Mouse (Mus musculus) gastrocnemius, adult 8-10 months (tissue): ENCODE measurements around the gene Vmp1. TPM values are rescaled to one million over a fixed set of nuclear protein-coding genes. Genes with fewer than 3 reads are reported as not detected.
A peak's percentile ranks its signal among the peaks of the same experiment; 100 is the strongest.

Experiments used
- DNase-seq, 2 experiments: peaks; one replicate each; pipeline ENCODE4 v3.0.0; 2022; ENCODE audit warnings: low spot score in 2 of 2
- total RNA-seq, 4 experiments: library from RNA; stranded (reverse); gene quantifications; 2 replicates each; pipeline ENCODE4 v1.2.4; 2022

Vmp1 gene
- 100 to 1,000 TPM in 1 of 4 experiments, 10 to 100 TPM in 3; 79.1 to 112 (median 82.8) TPM for total RNA-seq

DNA sequence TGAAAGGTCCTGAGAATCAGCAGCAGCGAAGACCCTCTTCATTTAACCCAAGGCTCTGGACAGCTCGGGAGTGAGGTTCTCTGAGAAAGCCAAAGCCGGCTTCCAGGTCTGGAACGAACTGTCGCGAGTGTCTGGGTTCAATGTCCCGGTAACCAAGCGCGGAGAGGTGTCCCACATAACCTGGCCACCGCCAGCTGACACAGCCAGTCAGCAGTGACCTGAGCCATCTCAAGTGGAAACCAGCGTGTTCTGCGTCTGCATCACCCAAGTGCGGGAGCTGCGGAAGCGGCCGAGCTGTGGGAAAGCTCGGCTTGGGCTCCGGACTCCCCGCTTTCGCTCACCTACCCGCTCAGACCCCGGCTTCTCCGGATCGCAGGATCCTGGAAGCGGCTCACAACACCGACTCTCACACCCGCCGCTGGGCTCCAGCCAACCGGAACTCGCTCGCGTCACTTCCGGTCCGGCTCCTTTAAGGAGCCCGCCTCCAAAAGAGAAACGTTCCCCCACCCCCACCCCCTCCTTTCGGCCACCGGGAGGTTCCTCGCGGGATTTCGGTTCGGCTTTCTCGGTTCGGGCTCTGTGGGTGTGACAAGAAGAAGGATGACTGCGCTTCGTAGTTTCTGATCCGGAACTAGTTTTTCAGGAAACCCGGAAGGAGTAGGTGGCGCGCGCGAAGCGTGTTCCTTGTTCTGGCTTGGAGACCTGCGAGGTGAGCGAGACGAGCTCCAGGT lies at the start of gene Vmp1, which contains the start of gene Ptrh2:
Gene Vmp1 (minus strand): TSS at position 442 of the 731 bp plus-strand sequence.
Gene Ptrh2 (plus strand): TSS at position 591 of the 731 bp plus-strand sequence.
- DNase-seq: peak; percentile 89 to 92

DNA sequence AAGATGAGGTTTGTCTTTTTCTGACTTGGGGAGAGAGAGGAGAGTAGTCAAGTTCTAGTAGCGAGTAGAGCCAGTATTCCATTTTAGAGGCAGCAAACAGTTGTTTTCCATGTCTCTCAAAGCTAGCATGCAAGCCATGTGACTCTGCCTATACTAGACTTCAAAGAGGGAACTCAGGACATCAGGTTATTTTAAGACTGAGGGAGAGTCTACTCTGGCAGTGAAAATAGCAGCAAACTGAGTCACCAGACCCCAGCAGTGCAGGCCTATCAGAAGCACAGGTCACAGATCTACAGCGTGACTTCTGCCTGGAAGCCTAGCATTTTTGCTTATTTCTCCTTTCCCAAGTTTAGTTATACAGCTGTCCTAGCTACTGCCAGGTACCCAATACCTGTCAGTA lies 47.8 kb upstream of the Vmp1 start:
- no peak for DNase-seq

DNA sequence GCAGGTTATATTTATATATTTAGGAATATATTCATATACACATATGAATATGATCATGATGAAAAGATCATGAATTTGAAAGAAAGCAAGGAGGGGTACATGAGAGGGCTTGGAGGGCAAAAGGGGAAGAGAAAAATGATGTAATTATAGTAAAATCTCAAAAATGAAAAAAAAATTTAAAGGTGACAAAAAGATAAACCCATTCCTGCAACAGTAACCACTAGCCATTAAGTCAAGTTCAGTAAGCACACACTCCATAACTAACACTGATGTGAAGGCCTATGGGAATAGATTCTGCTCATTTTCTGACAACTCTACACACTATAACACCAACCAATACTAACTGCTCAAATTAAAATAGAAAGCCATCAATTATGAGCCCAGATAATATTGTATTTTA lies 42.0 kb upstream of the Vmp1 start:
- no peak for DNase-seq

DNA sequence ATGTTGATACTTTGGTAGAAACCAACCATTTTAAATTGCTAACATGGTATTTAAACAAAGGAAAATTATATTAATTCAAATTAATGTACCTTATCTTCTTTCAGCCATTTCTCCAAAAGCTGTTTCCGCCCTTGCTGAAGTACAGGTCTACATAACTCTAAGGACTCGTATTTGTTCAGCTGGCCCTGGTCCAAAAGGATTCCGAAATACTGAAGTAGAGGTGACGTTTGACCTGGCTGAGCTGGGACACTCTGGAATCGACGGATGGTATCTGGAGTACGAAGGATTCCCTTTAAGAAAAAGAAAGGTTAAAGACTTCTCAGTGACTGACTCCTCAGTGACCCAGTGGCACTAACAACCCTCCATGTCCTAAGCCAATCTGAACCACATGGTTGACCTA lies 41.3 kb upstream of the Vmp1 start:
- no peak for DNase-seq

DNA sequence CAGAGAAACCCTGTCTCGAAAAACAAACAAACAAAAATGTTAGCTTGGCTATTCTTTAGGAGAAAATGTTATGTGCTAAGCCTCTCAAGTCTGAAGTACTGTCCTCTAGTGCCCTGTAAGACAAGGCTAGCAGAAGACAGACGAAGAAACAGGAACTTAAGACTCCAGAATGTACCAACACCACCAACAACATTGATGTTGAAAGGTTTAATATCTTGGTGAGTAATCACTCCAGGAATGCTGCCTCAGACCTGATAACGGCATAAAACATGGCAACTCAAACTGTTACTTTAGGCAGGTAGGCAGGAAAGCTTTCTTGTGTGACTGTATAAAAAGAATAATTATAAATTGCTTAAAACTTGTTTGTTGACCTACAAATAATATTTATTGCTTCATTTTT lies 40.4 kb upstream of the Vmp1 start:
- no peak for DNase-seq

DNA sequence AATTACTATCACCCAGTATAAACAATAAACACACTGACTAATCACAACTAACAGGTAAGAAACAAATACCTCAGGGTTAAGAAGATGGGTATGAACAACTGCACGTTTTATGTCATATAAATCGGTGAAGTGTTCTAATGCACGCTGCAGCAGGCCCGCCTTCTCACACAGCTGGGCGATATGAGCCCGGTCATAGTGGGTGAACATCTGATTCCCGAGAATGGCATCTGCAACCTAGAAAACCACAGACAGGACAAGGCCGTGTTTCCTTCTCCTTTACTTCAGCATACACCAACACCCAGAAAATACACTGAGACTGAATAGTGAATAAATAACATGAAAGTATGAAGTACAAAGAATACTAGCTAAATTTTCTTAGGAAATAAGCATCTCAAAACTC lies 35.8 kb upstream of the Vmp1 start:
- DNase-seq: no peak

DNA sequence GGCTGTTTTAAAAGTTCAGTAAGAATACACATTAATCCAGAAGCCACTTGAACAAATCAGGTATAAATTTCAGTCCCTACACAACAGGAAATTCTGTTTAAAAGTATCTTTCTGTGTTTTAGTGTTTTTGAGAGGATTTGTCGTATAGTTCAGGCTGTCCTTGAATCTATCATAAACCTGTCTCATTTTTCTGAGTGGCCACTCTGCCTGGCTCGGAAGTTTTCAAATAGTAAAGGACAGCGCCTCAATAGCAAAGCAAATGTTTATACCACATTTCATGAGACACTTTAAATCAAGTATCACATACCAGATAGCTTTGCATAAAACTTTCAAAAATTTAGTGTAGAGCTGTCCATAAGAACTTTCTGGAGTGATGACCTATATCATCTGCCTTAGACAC lies 34.7 kb upstream of the Vmp1 start:
- no peak for DNase-seq

DNA sequence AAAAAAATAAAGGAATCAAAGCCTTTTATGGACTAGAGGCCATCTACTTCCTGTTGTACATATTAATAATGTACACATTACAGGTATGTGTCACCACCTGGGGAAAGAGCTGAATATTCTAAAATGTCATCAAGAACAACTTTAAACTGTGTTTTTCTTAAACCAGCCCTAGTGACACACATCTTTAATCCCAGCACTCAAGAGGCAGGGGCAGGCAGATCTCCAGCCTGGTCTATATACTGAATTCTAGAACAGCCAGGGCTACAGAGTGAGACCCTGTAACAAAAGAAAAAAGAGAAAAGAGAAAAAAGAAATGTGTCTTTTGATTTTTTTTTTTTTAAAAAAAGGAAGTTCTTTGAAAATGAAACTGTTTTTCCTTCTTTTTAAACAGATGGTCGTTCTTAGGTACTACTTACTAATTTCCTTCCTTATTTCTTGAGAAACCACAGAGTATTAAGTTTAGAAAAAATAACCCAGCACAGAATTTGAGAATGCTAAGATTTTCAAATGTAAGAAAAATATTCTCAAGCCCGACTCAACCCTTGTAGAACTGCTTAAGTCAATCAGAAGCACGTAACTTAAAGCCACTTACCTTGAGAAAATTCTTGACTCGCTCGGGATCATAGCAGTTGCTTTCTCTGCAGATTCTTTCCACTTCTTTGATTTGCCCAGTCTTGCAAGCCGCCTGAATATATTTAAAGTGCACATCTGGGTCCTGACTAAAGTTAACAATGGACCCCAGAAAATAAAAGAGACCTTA lies 33.9 kb upstream of the Vmp1 start:
- DNase-seq: no peak

DNA sequence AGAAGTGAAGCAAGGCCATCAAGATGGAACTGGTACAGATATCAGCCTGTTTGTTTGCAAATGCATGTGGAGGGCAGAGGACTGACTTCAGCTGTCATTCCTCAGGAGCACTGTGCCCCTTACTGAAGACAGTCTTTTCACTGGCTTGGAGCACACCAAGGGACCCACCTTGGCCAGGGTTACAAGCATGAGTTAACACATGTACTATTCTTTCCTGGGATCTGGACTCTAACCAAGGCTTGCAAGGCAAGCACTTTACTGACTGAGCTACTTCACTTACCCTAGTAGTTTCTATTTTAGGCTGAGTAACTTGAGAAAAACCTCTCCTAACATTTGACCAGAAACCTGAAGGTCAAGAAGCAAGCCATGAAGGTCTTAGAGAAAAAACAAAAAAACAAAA lies 31.0 kb upstream of the Vmp1 start:
- peak; percentile 10 to 30 for DNase-seq

DNA sequence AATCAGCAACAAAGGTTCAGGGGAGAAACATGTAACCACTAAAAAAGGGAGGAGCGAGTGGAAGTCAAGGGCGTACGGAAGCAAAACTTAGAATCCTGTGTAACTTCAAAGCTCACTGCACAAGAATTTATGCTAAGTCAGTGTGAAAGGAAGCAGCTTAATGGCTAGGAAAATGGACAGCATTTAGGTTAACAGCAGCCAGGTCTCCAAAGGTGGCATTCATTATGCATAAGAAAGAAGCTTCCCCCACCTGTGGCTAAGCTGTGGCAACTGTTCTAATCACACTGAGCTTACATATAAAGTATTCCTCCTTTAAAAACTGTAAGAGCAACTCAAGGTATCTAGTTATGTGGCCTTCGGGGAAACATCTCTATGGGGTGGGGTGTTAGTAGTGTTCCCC lies 17.5 kb upstream of the Vmp1 start:
- no peak for DNase-seq

DNA sequence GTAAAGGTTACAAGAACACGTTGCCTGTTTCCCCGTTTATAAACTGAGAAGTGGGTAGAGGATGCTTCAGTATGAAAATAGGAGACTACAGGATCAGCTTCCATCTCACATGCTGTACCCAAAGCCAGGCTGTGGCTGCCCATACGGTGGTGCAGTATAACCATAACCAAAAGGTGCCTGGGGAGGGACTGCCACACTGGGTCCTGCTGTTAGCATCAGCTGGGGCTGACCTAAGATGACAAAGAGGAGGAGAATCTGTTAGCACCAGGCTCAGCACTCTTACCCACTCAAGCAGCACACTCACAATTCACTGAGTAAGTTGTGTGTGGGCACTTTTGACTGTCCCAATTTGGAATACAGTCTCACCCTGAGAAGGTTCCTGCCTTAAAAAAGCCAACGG lies 11.8 kb upstream of the Vmp1 start:
- no peak for DNase-seq

DNA sequence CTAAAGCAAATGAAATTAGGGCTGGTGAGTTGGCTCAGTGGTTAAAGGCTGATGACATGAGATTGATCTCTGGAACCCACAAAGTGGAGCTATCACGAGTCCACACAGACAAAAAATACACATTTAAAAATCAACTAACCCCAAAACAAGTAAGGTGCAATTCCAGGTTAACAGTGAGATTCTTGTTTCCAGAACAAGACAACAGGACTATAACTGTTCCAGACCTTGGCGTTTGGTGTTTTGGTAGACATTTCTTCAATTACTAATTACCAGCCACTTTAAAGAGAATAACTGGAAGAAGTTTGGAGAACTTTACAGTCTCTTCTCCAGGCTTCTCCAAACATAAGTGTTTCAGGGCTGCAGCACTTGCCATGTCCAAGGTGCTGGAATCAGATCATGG lies 8.9 kb upstream of the Vmp1 start:
- DNase-seq: no peak

DNA sequence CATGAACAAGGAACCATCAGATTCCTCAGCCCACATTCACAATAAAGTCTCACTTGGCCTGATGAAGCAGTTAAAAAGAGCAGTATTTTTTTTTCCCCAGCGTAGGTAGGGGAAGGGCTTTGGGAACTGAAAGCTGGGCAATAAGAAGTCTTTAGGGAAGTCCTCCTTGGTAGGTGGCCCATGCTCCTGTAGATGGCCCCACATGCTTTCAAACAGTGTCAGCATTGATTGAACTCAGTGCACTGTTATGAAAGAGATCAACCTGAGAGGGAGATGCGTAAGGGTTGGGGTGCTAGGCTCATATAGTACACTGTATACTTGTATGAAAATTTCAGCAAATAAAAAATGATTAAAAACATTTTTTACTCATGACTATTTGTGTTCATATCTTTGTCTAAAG lies 8.3 kb upstream of the Vmp1 start:
- no peak for DNase-seq

DNA sequence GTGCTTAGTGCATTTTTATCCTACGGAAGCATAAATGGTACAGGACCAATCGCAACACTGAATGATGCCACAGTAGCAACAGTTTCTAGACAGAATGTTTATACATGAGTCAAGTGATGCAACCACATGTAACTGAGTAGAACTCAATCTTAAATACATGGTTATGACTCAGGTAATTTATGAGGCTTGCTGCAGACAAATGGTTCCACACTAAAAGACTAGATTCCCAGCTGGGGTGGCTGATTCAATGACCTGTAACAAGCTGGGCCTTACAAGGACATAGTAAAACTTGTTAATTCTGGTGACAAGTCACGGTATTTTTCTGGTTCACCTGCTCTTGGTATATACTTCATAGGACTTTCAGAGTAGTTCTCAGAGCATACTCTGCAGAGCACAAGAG lies 7.8 kb upstream of the Vmp1 start:
- DNase-seq: no peak

DNA sequence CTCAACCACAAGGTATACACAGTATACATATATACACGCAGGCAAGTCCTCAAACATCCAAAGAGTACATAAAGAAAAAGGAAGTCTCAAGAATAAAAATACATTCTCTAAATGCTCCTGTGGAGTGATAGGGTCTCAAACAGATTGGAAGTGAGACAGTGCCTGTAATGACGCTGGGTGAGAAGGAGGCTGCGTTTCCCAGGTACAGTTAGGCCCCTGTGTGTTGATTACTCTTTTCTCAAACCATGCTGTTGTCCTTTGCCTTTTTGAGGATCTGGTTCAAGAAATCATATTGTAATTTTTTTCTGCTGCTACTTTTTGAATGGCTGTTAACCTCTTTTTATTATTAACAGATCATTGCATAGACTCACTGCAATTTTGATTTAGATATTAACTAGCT lies 6.7 kb upstream of the Vmp1 start:
- DNase-seq: no peak

DNA sequence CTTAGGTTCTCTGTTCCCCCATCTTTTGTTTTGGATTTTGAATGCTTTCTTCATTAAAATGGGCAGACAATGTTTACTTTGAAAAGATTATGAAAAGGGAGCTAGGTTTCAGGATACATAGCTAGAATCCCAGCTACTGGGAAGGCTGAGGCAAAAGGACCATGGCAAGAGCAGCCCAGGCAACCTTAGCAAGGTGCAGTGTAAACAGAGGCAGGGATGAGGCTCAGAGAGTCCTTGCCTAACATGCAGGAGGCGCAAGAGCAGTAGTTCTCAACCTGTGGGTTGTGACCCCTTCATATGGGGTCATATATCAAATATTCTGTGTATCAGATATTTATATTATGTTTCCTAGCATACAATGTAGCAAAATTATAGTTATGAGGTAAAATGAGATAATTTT lies 1.7 kb upstream of the Vmp1 start:
- no peak for DNase-seq

DNA sequence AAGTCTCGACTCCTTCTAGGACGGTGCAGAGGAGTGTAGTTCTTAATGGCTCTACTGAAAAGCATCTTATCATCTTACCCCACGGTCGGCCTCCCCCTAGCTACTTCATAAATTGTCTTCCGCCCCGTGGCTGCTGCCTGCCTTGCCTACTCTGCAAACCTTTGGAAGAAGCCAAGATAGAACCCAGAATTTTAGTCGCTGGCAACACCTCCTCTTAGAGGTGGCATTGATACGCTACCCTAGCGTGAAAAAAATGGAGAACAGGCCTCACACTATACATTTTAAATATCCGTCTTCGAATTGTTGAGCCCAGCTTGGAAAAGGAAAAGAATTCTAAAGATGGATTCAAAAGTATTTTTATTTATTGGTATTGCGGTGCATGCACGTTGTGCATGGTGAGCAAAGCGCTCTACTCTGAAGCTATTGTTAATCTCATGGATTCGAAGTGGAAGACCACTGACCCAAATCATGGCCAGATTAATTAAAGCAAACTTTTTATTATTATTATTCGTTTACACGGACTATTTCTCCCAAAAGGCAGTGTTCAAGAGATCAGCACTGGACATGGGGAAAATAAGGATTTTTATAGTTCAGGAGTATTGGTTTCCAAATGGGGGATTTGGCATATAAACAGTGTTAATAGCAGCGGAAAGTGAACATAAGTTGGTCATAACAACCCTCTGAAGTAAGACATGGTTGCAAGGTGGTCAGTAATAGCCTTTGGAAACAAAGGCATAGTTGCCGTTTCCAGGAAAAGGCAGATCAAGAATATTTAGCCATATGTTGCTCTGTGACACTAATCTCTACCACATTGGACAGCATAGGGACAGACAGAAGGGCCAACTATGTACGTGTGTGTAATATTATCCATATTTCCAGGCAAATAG lies 733 bp upstream of the Vmp1 start:
- DNase-seq: no peak

DNA sequence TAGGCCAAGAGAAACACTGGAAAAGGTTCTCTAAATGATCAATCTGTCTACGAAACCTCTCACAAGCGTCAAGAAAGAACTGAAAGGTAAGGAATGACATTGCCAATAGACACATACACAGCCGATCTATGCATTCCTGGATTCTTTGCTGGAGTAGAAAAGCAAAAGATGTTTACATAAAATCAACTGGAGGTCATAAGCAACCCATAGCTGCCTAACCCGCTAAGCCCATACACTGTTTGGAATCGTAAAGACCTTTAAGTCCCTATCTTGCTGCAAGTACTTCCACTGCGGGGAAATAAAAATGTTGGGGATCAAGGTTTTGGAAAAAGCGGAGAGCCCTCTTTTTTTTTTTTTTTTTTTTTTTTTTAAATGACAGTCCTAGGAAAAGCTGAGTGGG lies 775 bp downstream of the Vmp1 start:
- DNase-seq: no peak

DNA sequence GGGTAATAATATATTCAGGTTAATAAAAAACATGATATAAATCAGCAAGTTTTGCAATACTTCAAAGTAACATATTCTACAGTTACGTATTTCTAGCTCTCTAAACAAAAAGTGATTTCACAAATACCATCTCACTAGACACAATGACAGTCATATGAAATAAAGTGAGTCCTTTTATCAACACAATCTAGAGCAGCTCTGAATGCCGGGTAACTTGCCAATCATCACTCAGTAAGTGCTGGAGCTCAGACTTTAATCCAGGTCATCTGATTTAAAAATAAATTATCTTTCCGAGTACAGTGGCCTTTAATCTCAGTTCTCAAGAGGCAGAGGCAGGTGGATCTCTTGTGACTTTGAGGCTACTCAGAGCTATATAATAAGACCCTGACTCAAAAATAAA lies 2.2 kb downstream of the Vmp1 start:
- DNase-seq: no peak

DNA sequence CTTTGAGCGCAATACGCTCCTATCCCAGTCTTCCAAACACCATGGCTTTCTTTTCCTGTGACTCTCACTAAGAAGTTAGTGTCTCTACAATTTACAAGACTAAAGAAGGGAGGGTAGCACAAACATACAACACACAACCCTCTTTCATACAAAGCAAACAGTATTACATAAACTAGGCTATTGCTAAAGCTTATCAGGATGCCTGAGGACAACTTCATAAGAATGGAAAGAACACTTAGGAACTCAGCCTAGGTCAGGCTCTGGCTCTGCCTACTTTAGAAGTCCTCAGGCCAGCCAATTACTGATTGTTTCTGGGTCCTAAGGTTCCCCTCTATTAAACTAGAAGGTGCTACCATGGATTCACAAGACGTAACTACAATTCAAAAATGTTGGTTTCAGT lies 2.9 kb downstream of the Vmp1 start:
- no peak for DNase-seq

DNA sequence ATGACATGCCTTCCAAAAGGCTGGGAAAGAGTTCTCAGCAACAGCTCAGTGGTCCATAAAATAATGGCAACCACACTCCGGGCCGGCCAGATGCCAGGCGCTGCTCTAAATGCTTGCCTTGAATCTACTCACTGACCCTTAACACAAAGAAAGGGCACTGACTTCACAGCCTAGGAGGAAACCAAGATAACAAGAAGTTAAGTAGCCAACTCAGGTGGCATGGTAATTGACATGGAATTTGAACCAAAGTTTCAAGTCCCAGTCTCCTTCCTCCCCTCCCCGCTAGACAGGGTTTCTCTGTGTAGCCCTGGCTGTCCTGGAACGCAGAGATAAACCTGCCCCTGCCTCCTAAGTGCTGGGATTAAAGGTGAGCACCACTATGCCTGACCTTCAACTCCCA lies 4.7 kb downstream of the Vmp1 start:
- no peak for DNase-seq

DNA sequence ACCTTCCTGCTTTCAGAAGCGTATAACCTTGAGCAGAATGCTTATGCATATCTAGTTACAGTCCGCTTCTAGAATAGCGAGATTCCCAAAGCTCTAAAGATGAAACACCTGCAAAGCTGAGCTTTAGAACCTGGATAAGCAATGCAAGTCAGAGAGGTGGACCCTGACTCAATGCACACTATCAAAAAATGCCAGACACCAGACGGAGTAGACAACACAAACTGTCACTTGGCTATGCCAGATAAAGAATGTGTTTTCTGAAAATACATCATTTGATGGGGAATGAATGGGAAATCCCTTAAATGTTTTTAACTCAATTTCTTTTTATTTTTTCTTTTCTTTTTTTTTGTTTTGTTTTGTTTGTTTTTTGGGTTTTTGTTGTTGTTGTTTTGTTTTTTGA lies 8.1 kb downstream of the Vmp1 start:
- DNase-seq: no peak
